Mouse (Mus musculus) MEL (cell line): ENCODE results near the gene Hoxc6.

ENCODE experiments used
- CHD1 ChIP-seq: IDR thresholded peaks from 2 replicates; pipeline ENCODE4 v1.6.1; 2012; ENCODE audit warnings: low read depth, mild to moderate bottlenecking, inconsistent platforms, low read length, improper control_type of control experiment
- CTCF ChIP-seq, 3 experiments: IDR thresholded peaks in 2 of 3; conservative IDR thresholded peaks in 1 of 3; 2 replicates each; pipeline ENCODE4 v1.5.1; 2011 to 2012; ENCODE audit warnings: low read length in 3 of 3, low read depth in 2 of 3, mild to moderate bottlenecking in 2 of 3, improper control_type of control experiment in 1 of 3, inconsistent platforms in 1 of 3, mixed read lengths in 1 of 3, moderate library complexity in 1 of 3; ENCODE audit not compliant: control insufficient read depth in 1 of 3, insufficient read depth in 1 of 3, poor library complexity in 1 of 3, severe bottlenecking in 1 of 3
- EP300 ChIP-seq, 2 experiments: IDR thresholded peaks; 2 replicates each; pipeline ENCODE4 v1.6.1; 2011; ENCODE audit warnings: improper control_type of control experiment in 2 of 2, low read length in 2 of 2, low read depth in 1 of 2, mild to moderate bottlenecking in 1 of 2
- MXI1 ChIP-seq: IDR thresholded peaks from 2 replicates; pipeline ENCODE4 v1.6.1; 2011; ENCODE audit warnings: mild to moderate bottlenecking, low read depth, low read length, improper control_type of control experiment
- MYC ChIP-seq: IDR thresholded peaks from 2 replicates; pipeline ENCODE4 v1.6.1; 2011; ENCODE audit warnings: low read depth, mild to moderate bottlenecking, low read length, improper control_type of control experiment, moderate library complexity
- USF2 ChIP-seq, 2 experiments: IDR thresholded peaks; 2 replicates each; pipeline ENCODE4 v1.6.1; 2011 to 2012; ENCODE audit warnings: improper control_type of control experiment in 2 of 2, low read length in 2 of 2, borderline replicate concordance in 1 of 2, inconsistent platforms in 1 of 2, low read depth in 1 of 2, mild to moderate bottlenecking in 1 of 2; ENCODE audit not compliant: insufficient read depth in 1 of 2

- TF ChIP-seq CHD1 (no peak), CTCF (IDR thresholded peaks at IDR 0.05 in 2 of 3, conservative IDR thresholded peaks at IDR 0.05 in 1 of 3; ENCODE audit: control insufficient read depth in 1 of 3, insufficient read depth in 1 of 3, low read depth in 2 of 3, low read length in 3 of 3, poor library complexity in 1 of 3, severe bottlenecking in 1 of 3) (no peak), USF2 (IDR thresholded peaks at IDR 0.05; ENCODE audit: borderline replicate concordance in 1 of 2, insufficient read depth in 1 of 2, low read depth in 1 of 2, low read length in 2 of 2) (no peak), MYC (no peak), MXI1 (no peak), EP300 (IDR thresholded peaks at IDR 0.05; ENCODE audit: low read depth in 1 of 2, low read length in 2 of 2) (no peak)
Observed at GRCm38 (mm10) chr15:102975034-102975433, 23.0 kb upstream of the Hoxc6 start.
